Mouse (Mus musculus) cerebellum, postnatal 25 days (tissue): ENCODE measurements around the gene Tmem183a.

Source experiments
- DNase-seq, 2 experiments: peaks; one replicate each; pipeline ENCODE4 v3.0.0; 2021; ENCODE audit warnings: mixed read lengths in 2 of 2

Tmem183a gene

GRCm38 (mm10) chr1:134361857-134362212, at the start of gene Tmem183a:
Gene Tmem183a (minus strand): TSS chr1:134361979.
- DNase-seq = peak; percentile 98 to 99

GRCm38 (mm10) chr1:134408080-134408479, 46.3 kb upstream of the Tmem183a start:
- no peak for DNase-seq

- DNase-seq = no peak
These were observed 44.6 kb upstream of the Tmem183a start for GRCm38 (mm10) chr1:134406414-134406771.

GRCm38 (mm10) chr1:134405509-134406413, 44.0 kb upstream of the Tmem183a start, which contains the start of gene Cyb5r1:
Gene Cyb5r1 (plus strand): TSS chr1:134405559.
- DNase-seq = peak; percentile 76 to 81

GRCm38 (mm10) chr1:134399735-134400134, 38.0 kb upstream of the Tmem183a start:
- DNase-seq = no peak

GRCm38 (mm10) chr1:134398210-134398609, 36.4 kb upstream of the Tmem183a start:
- no peak for DNase-seq

- no peak for DNase-seq
These were observed 32.0 kb upstream of the Tmem183a start for GRCm38 (mm10) chr1:134393827-134394226.

- DNase-seq = no peak
These were observed 23.9 kb upstream of the Tmem183a start, which contains the start of gene 4933406M09Rik for GRCm38 (mm10) chr1:134385666-134386065. Gene 4933406M09Rik (plus strand): TSS chr1:134385940.

- DNase-seq = no peak
These were observed 23.4 kb upstream of the Tmem183a start for GRCm38 (mm10) chr1:134385176-134385575.

GRCm38 (mm10) chr1:134384581-134384980, 22.8 kb upstream of the Tmem183a start:
- no peak for DNase-seq

GRCm38 (mm10) chr1:134381795-134382625, 20.2 kb upstream of the Tmem183a start:
- peak in 1 of 2 experiments; percentile 20 for DNase-seq

GRCm38 (mm10) chr1:134381051-134381450, 19.3 kb upstream of the Tmem183a start:
- no peak for DNase-seq

- DNase-seq = no peak
These were observed 12.3 kb upstream of the Tmem183a start for GRCm38 (mm10) chr1:134374124-134374523.

GRCm38 (mm10) chr1:134368777-134369337, 7.1 kb upstream of the Tmem183a start:
- peak; percentile 58 to 74 for DNase-seq

- no peak for DNase-seq
These were observed 3.7 kb upstream of the Tmem183a start for GRCm38 (mm10) chr1:134365491-134365890.

GRCm38 (mm10) chr1:134363194-134363593, 1.4 kb upstream of the Tmem183a start:
- no peak for DNase-seq

- DNase-seq = no peak
These were observed 453 bp downstream of the Tmem183a start for GRCm38 (mm10) chr1:134361195-134361856.

- DNase-seq = peak in 1 of 2 experiments; percentile 31
These were observed 1.1 kb downstream of the Tmem183a start for GRCm38 (mm10) chr1:134360656-134361055.

GRCm38 (mm10) chr1:134357461-134357860, 4.3 kb downstream of the Tmem183a start:
- DNase-seq = no peak

GRCm38 (mm10) chr1:134353326-134353725, 8.5 kb downstream of the Tmem183a start:
- no peak for DNase-seq

- no peak for DNase-seq
These were observed 14.0 kb downstream of the Tmem183a start for GRCm38 (mm10) chr1:134347791-134348190.

GRCm38 (mm10) chr1:134345075-134345474, 16.7 kb downstream of the Tmem183a start:
- DNase-seq = no peak
